Mouse (Mus musculus) myocyte (in vitro differentiated cells): ENCODE measurements around the gene Psen2.

ENCODE experiments used
- CEBPB ChIP-seq: IDR thresholded peaks from 2 replicates; pipeline ENCODE4 v1.6.1; 2011; ENCODE audit warnings: mild to moderate bottlenecking, moderate library complexity; ENCODE audit not compliant: poor library complexity, insufficient read depth, severe bottlenecking
- E2F4 ChIP-seq: IDR thresholded peaks from one replicate; pipeline ENCODE4 v1.6.1; 2011; ENCODE audit warnings: mild to moderate bottlenecking, control low read depth, moderate library complexity; ENCODE audit not compliant: insufficient read depth
- MAX ChIP-seq: IDR thresholded peaks from one replicate; pipeline ENCODE4 v1.6.1; 2011; ENCODE audit warnings: low read depth, mild to moderate bottlenecking, control low read depth
- MYOD1 ChIP-seq, 3 experiments: IDR thresholded peaks; one replicate each; pipeline ENCODE4 v1.6.1; 2011; ENCODE audit warnings: control low read depth in 2 of 3, low read depth in 2 of 3, mild to moderate bottlenecking in 2 of 3, moderate library complexity in 1 of 3; ENCODE audit not compliant: insufficient read length in 2 of 3, control insufficient read depth in 1 of 3
- MYOG ChIP-seq, 3 experiments: IDR thresholded peaks; one replicate each; pipeline ENCODE4 v1.6.1; 2011; ENCODE audit warnings: control low read depth in 2 of 3, low read depth in 2 of 3, mild to moderate bottlenecking in 2 of 3; ENCODE audit not compliant: insufficient read length in 2 of 3, control insufficient read depth in 1 of 3, insufficient read depth in 1 of 3
- POLR2A ChIP-seq: IDR thresholded peaks from one replicate; pipeline ENCODE4 v1.6.1; 2011; ENCODE audit warnings: low read depth, mild to moderate bottlenecking, control low read depth, moderate library complexity; ENCODE audit not compliant: insufficient read length
- POLR2AphosphoS2 ChIP-seq: IDR thresholded peaks from one replicate; pipeline ENCODE4 v1.6.1; 2011; ENCODE audit warnings: low read depth, control low read depth; ENCODE audit not compliant: insufficient read length
- REST ChIP-seq: IDR thresholded peaks from one replicate; pipeline ENCODE4 v1.6.1; 2011; ENCODE audit warnings: mild to moderate bottlenecking, control low read depth, moderate library complexity; ENCODE audit not compliant: insufficient read depth, insufficient read length
- TCF12 ChIP-seq: IDR thresholded peaks from one replicate; pipeline ENCODE4 v1.6.1; 2011; ENCODE audit warnings: mild to moderate bottlenecking, control low read depth; ENCODE audit not compliant: poor library complexity, insufficient read depth, severe bottlenecking
- TCF3 ChIP-seq: IDR thresholded peaks from one replicate; pipeline ENCODE4 v1.6.1; 2011; ENCODE audit warnings: low read depth, control low read depth; ENCODE audit not compliant: insufficient read length
- USF1 ChIP-seq: IDR thresholded peaks from one replicate; pipeline ENCODE4 v1.6.1; 2011; ENCODE audit warnings: low read depth, mild to moderate bottlenecking, control low read depth, moderate library complexity

GRCm38 (mm10) chr1:180252656-180253190 lies 10.5 kb downstream of the Psen2 start:
- no peak for TF ChIP-seq POLR2A
- no peak for TF ChIP-seq USF1
- TF ChIP-seq MYOG (IDR thresholded peaks at IDR 0.05; ENCODE audit: control insufficient read depth in 1 of 3, insufficient read depth in 1 of 3, insufficient read length in 2 of 3, low read depth in 2 of 3): no peak
- TF ChIP-seq MAX: no peak
- TF ChIP-seq MYOD1 (IDR thresholded peaks at IDR 0.05; ENCODE audit: control insufficient read depth in 1 of 3, insufficient read length in 2 of 3, low read depth in 2 of 3): no peak
- TF ChIP-seq E2F4: no peak
- no peak for TF ChIP-seq POLR2AphosphoS2
- TF ChIP-seq TCF3: no peak
- no peak for TF ChIP-seq TCF12
- TF ChIP-seq REST: no peak
- TF ChIP-seq CEBPB: no peak
